Mouse (Mus musculus): ENCODE results near the gene Stx5a.

- TF ChIP-seq POLR2A (IDR thresholded peaks at IDR 0.05; ENCODE audit: insufficient read length, low read depth), result no peak
- TF ChIP-seq CEBPB (IDR thresholded peaks at IDR 0.05; ENCODE audit: insufficient read depth, poor library complexity, severe bottlenecking), result no peak
- no peak for TF ChIP-seq USF1 (IDR thresholded peaks at IDR 0.05; ENCODE audit: low read depth)
- no peak for TF ChIP-seq SRF (IDR thresholded peaks at IDR 0.05; ENCODE audit: control insufficient read depth, insufficient read length, low read depth)
- TF ChIP-seq E2F4 (IDR thresholded peaks at IDR 0.05; ENCODE audit: insufficient read depth), result no peak
- no peak for TF ChIP-seq POLR2AphosphoS2 (IDR thresholded peaks at IDR 0.05; ENCODE audit: insufficient read length, low read depth)
- no peak for TF ChIP-seq TCF3 (IDR thresholded peaks at IDR 0.05; ENCODE audit: insufficient read length, low read depth)
- no peak for TF ChIP-seq TCF12 (IDR thresholded peaks at IDR 0.05; ENCODE audit: insufficient read depth, poor library complexity, severe bottlenecking)
- no peak for TF ChIP-seq MAX (IDR thresholded peaks at IDR 0.05; ENCODE audit: low read depth)
- TF ChIP-seq MYOD1 (IDR thresholded peaks at IDR 0.05; ENCODE audit: control insufficient read depth in 1 of 3, insufficient read length in 2 of 3, low read depth in 2 of 3), result no peak
- TF ChIP-seq MYOG (IDR thresholded peaks at IDR 0.05; ENCODE audit: control insufficient read depth in 1 of 3, insufficient read depth in 1 of 3, insufficient read length in 2 of 3, low read depth in 2 of 3), result no peak
These were observed 1.6 kb upstream of the Stx5a start for GRCm38 (mm10) chr19:8739646-8740045.
